Mouse (Mus musculus): ENCODE data around the gene Poc1b.

Poc1b gene

DNA sequence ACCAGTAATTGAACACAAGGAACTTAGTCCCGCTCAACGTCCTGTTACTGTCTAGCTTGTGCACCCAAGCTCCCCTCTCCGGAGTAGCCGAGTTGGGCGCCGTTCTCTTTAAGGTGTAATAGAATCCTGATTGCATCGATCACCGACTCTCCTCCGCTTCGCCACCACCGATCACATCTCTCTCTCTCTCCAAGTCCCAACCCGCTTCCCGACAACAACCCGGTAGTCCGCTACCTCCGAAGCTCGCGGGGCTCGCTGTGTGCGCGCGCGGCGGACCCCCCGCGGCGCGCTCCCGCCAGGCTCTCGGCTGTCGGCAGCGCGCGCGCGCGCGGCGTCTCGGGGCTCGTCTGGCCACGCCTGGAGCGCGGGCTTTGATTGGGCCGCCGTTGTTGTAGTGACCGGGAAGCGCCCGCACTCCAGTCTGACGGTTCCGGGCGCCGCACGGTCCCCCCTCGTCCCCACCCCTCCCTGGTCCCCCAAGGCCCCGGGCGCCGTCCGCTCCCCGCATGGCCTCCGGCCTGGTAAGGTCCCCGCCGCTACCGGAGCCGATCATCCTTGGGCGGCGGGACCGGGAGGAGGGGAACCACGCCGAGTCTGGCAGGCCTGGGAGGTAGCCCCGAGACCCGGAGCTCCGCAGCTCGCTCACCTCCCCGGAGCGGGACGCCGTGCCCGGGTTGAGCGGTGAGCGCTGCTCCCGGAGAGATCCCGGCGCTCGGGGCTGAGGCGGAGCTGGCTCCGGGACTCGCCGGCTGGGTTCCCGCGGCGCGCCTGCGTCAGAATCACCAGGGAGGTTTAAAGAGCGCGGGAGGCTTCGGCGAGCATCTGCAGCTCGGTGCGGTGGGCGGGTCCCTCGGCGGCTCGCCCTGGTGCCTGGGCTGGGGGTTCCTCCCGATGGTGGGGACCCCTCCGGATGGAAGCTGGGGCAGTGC lies at the start of gene Poc1b:
TSS of gene Poc1b (plus strand) at position 334 of the 929 bp plus-strand sequence.
- peak; percentile 83 for DNase-seq

DNA sequence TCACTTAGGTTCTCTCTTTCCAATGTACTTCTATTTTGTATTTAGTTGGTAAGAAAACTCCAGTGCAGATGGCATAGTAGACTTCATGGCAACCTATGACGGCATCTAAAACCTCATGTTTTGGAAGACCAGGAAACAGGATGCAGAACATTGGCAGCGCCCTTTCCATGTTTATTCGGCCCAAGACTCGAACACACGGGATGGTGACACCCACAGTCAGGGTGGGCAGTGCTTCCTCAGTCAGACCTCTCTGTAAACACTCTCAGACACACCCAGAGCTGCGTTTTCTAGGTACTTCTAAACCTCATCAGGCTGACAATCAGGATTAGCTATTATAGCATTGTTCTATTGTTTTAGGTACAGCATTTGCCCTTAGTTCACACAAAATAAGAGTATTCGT lies 46.2 kb upstream of the Poc1b start:
- no peak for DNase-seq

DNA sequence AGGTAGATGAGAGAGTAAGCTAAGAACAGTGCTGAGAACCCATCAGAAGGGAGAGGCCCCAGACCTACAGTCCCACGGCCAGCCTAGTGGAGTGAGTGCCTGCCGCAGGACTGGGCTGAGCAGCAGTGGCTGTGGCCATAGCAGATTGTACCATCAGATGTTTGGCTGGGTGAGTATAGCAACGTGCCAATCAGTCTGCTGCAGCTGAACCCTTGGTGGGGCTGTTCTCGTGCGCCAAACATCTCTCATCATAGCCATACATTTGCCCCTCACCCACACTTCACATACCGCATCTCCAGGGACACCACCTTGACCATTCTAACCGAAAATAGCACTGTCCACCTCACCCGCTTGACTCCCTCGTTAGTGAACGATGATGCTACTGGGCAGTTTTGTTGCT lies 45.4 kb upstream of the Poc1b start:
- no peak for DNase-seq

DNA sequence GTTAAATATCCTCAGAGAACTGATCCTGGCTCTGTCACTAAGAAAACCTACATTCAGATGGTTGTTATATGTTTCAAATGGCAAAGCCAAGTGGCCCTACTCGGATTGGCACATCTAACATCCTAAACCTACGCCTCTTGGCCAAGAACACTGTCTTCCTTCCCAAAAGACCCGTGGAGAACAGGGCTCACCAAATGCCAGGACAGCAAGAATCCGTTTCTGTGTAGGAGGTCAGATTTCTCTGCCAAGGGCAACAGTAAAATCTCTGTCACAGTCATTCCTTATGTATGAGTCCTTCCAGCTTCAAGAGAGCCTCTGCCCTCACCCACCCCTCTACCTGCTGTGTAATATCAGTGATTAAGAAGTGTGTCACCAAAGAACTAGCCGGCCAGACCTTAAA lies 44.3 kb upstream of the Poc1b start:
- DNase-seq, result peak; percentile 16

DNA sequence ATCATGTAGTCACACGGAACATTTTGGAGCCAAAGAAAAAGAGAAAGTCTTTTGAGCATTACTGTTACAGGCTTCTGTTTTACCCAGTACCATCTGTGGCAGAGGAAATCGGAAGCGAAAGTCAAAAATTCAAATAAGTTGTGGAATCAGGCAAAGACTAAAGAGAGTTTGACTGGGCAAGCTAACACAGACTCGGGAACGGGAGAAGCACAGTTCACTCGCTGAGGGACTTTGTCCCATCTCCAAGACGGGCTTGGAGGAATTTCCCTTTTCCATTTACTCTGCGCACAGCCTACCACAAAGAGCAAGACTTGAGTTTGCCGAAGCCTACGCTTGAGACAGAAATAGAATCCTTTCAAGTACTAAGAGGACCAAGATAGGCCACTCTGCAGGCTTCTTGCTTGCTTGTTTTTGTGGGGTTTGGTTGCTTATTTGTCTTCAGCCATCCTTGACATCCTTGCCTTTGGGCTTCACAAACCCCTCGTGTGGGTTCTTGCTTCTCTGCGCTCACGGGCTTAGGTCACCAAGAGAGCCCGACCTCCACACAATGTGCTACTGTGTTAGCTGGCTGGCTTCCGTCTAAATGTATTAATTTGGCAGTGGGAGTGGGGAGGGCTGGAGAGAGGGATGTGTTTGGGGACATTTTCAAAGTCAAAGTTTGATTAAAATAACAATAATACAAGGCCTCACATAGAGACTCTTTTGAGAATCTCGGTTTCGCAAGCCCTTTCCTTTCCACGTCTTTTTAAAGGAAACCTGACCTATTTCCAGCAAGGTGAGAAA lies 30.5 kb upstream of the Poc1b start:
- DNase-seq, result no peak

DNA sequence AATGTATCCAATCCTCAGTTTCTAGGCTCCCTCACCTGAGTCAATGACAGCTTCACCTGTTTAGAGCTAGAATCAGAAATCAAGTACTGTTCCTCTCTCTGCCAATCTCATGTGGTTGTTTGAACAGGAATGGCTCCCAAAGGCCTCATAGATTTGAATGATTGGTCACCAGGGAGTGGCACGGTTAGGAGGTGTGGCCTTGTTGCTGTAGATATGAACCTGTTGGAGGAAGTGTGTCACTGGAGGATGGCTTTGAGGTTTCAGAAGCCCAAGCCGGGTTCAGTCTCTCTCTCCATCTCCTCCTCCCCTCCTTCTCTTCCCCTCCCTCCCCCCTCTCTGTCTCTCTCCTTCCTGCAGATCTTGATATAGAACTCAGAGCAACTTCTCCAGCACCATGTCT lies 28.2 kb upstream of the Poc1b start:
- DNase-seq, result no peak

DNA sequence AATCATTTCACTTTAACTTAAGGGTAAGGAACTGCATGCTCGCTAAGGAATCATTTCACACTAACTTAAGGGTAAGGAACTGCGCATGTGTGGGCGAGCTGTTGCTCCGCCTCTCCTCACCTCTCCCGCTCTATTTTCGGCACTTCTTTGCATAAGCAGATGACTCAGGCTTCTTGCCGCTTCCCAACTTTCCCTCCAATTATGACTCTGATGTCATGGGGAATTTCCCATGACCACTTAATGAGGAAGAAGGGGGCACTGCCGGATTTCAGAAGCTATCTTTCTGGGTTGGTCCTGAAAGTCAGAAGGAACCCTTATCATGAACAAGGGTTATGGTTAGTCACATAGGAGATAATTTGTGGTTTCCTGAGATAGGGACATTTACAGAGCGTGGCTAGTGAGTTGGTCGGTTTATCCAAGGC lies 25.3 kb upstream of the Poc1b start:
- DNase-seq, result no peak

DNA sequence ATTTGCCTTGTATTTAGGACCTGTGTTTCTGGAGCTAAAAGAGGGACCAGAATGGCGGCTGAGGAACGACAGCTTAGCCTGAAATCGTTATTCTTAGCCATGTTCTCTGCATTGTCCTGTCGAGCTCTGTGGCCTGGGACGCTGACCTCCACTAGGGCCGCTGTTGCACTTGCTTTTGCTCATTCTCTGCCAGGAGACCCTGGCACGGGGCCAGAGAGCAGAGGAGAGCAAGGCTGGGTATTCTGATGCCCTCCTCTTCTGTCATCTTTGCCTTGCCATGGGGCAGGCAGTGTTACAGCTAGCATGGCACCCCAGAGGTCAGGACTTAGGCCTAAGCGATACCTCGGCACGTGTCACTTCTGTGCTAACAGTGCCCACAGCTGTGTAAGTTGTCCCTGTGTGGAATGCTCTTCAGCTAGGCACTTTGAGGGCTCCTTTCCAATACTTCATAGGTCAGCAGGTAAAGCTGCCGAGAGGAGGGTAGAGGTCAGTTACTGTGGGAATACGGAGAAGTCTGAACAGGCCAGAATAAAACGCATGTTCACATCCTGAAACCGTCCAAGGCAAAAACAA lies 23.3 kb upstream of the Poc1b start:
- DNase-seq, result no peak

DNA sequence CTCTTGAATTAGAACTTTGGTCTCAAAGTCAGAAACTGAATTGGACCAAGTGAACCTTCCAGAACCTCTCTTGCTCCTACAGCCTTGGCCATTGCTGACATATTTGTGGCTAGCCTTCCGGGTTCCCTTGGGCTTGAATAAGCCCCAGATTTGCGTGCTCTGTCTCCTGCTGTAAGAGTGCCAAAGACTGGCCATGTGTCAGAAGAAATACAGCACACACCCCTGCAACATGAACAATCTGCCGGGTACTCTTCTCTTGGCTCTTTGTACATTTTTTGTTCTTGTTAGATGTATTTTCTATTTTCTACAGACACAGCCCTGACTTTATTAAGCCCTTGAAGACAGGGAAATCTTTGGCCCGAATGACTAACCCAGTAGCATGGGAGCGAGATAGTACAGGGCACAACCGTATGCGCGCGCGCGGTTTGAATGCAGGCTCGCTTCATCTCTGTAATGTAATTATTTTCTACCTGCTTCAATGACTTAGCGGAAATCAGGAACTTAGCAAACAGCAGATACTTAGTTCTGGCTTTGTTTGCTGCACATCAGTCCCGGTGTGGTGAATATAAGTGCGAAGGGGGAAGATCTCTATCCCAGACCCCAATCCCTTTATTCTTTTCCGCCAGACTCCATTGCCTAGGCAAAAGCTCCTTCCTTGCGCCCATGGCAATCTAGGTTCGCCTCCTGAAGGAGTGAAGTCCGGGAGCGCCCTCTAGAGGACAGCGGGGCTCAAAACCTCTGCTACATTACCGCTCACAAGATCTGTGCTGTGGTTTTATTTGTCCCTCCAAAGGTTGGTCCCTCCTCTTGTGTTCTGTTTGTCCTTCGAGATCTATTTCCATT lies 22.2 kb upstream of the Poc1b start:
- peak; percentile 88 for DNase-seq

DNA sequence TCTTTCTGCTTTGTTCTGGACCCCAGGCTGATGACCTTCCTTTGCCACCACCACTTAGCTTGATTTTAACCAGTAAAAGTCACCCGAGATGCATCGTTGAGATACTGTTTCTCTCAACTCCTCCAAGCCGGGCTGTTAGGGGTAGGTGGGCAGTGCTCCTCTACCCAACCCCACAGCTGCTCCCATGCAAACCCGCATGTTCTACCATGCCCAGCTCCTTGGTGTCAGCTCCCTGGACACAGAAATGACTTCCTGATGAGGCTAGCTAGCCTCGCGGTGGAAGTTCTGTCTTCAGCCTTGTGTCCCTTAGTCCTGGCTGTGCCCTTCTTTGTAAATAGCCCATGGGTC lies 21.6 kb upstream of the Poc1b start:
- DNase-seq, result no peak

DNA sequence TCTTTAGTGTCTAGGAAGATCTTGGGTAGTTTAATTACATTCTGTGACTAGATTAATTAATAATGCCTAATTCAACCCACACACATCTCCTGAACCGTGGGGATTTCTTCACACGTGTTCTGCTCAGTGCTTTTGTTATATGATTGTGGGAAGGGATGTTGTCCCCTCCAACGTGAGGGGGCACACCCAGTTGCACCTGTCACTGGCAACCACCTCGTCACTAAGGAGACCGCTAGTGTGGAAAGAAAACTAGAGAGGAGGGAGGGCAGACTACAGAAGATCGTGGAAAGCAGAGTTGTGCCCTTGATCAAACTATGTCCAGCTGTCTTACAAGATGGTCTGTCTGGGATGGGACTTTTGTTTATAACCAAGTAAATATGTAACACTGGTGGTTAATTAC lies 20.8 kb upstream of the Poc1b start:
- DNase-seq, result no peak

DNA sequence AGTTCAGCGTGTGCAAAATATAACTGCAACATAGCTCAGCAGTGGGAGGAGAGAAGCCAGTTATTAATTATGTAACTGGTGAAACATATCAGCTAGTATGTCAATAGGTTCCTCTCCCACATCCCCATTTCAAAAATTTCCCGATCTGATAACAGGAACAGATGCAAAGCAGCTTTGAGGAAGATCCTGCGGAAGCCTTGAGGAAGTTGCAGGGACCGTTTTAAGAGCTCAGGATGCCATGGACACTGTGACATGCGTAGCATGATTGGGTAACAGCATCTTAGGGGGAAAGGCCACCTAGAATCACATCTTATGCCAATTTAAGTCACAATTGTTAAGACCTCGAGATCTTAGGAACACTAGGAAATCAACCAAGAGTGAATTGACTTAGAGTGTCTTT lies 16.9 kb upstream of the Poc1b start:
- DNase-seq, result no peak

DNA sequence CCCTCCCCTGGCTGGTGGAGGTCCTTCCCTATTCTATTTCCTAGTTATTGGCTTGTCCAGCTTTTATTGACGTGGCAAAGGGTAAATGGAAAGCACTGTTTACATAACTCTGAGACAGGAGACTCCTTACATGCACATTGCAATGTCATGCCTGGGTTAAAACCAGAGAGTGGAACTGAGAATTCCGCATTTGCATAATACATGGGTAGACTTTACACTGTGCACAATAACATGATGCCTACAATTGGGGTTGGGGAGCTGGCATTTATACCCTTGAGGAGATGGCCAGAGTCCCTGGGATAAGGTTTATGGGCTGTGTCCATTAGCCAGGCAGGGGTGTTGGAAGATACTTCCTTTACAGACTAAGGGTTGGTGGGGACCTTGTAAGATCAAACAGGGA lies 13.5 kb upstream of the Poc1b start:
- DNase-seq, result no peak

DNA sequence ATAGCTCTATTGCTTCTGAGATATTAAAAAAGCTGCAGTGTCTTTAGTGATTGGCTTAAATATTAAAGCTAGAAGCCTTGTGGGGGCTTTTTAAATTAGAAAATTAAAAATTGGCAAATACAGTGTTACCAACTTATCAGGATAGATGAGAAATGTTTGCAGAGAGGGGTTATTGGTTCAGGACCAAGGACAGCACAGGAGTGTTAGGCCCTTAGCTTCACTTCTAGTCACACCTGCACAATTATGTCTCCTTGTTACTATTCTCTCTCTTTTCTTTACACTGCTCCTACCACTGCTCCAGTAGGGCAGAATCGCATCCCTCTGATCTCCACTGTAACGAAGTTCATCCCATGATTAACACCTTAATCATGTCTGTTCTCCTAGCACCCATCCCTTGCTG lies 11.7 kb upstream of the Poc1b start:
- no peak for DNase-seq

DNA sequence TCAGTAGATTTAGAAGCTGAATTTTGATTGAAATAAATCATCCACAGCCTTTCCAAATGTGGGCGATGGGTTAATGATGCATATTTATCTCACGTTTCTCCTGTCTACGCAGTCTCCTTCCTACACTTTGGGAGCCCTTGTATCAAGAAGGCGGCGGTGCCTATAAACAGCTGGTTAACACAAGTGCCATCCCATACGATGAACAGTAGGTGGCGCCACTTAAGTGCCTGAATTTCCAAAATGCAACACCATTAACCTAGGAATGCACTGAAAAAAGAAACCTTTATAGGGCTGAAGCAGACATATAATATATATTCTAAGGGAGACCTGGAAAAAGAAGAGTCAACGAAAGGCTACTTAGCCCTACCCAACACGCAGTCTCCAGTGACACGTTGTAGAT lies 9.5 kb upstream of the Poc1b start:
- DNase-seq, result peak; percentile 38

DNA sequence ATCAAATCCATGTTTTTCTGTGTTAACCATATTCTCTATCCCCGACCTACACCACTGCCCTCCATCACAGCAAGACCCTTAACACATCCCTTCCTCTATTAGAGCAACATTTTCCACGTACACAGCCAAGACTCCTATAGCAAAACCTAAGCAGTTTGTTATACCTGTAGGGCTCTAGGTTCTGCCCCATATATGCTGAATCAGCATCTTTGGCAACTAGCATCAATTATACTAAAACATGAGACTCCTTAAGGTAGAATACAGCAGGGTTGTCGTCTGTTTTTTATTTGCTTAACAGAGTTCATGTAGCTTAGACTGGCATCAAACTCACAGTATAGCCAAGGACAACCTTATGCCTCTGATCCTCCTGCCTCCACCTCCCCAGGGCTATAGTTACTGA lies 1.3 kb upstream of the Poc1b start:
- no peak for DNase-seq

DNA sequence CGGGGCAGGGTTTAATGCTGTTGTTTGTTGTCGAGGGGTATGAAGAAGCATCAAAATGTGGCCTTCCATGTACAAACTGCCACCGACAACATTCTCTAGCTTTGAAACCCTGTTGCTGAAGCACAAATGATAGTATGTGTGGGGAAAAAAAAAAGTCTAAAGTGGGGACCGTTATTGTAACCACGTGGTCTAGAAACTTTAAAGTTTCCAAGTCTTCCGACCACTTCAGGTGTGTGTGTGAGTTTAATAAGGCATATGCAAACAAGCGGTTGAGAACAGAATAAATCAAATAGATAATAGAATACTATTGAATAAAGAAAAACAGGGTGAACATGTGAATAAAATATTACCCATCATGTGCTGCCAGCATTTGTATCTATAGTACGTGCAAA lies 529 bp upstream of the Poc1b start:
- DNase-seq, result no peak

DNA sequence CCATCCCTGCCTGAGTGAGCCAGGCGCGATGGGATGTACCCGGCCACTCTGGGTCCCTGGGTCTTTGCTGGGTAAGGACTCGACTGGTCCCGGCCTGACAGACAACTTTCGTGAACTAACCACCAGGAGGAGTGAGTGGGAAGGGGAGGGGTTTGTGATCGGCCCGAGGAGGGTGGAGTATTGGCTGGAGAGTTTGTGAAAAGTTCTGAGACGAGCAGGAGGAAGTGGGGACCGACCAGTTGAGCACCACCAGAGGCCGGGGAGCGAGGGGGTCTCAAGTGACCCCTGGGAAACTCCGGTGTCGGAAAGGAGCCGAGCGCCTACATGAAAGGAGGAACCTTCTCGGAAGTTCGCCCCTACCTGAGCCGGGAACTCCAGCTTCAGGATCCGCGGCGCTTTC lies 1.1 kb downstream of the Poc1b start, which contains the start of gene Galnt4:
TSS of gene Galnt4 (plus strand) at position 196 of the 400 bp plus-strand sequence.
- DNase-seq, result peak; percentile 40

DNA sequence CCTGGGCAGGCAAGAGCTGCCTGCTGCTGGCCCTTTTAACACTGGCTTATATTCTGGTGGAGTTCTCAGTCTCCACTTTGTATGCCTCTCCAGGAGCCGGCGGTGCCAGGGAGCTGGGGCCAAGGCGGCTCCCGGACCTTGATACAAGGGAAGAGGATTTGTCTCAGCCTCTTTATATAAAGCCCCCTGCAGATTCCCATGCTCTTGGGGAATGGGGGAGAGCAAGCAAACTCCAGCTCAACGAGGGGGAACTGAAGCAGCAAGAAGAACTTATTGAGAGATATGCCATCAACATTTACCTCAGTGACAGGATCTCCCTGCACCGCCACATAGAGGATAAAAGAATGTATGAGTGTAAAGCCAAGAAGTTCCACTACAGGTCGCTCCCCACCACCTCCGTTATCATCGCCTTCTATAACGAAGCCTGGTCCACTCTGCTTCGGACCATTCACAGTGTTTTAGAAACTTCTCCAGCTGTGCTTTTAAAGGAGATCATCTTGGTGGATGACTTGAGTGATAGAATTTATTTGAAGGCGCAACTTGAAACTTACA lies 1.7 kb downstream of the Poc1b start:
- DNase-seq, result no peak

DNA sequence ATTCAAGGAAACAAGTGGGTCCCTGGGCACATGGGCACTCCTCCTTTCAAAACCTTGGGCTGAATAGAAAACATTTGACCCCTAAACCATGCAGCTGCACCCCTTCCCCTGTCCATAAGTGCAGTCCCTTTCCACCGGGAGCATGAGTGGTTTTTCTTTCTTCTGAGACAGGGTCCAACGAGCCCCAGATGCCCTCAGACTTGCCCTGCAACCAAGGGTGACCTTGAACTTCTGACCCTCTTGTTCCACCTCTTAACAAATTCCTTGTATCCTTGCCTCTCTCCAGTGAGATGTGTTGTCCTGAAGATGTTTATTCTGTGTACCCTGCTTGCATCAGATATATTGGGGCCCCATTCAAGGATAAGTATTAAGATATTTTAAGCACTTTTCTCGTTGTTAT lies 6.7 kb downstream of the Poc1b start:
- DNase-seq, result no peak

DNA sequence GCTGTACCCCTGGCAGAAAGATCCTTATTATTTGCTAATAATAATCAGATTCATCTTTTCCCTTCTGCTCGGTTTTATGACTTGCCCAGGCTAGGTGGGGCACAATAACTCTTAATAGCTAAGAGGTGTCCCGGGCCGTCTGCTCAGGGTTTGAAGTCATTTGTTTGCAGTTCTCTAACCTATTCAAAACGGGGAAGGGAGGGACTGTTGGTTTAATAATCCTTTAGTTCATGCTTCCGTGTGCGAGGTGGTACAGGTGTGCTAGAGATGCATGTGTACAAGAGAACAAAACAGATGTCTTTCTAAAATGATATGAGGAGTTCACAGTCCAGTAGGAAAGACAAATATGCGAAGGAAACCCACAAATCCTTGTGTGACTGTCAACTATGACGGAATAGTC lies 7.5 kb downstream of the Poc1b start:
- no peak for DNase-seq

DNA sequence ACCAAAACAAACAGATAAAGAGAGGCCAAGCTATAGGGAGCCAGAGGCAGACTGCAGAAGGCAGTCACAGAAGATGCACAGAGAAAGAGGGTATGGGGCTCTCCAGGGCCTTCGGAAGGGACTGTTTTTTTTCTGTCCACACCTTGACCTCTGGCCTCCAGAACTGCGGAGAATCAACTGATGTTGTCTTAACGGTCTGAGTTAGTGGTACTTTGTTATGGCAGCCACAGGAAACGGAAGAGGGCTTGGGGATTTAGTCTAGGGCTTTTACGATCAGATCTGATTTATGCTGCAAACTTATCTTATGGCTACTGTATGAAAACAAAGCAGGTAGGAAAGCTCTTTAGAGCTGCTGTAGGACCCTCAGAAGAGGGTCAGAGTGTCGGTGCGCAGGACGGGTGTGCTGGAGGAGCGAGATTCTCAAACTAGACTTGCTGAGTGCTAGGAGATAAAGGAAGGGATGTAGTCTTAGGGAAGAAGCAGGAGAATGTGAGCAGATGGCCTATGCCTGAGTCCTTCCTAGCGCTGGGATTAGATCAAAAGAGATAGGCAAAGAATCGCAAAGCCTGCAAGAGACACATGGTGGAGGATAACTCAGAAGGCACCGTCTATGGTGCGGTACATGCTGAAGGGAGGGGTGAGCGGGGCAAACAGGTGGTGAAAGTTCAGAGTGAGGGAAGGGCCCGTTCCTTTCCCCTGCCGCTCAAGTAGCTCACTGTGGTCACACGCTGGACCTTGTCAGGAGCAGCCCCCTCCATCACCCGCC lies 8.8 kb downstream of the Poc1b start:
- DNase-seq, result no peak
